Mouse (Mus musculus): Measurements from ENCODE around the gene Kat6b.

- no peak for TF ChIP-seq CTCF (IDR thresholded peaks at IDR 0.05; ENCODE audit: extremely low read depth, insufficient read depth, low read length)
- no peak for TF ChIP-seq POLR2A (IDR thresholded peaks at IDR 0.05; ENCODE audit: extremely low read depth, insufficient read depth, low read length)
Measured at GRCm38 (mm10) chr14:21501048-21501657, 19.9 kb downstream of the Kat6b start.
